Mouse (Mus musculus) thymus, adult 2 months (tissue): ENCODE results near the gene Mfsd8.
"Not testable (repeated sequence)": the region's sequence is repeated elsewhere in the genome, so short reads cannot be mapped to it uniquely, and the experiment has no call there.

Source experiments
- CTCF ChIP-seq: fragments of 200-500 bp; IDR thresholded peaks from 2 replicates; pipeline ENCODE4 v1.5.1; 2012; ENCODE audit warnings: mild to moderate bottlenecking, control low read depth, low read length, moderate library complexity, borderline replicate concordance; ENCODE audit not compliant: control insufficient read depth, poor library complexity, insufficient read depth; ENCODE audit errors: extremely low read depth
- POLR2A ChIP-seq: fragments of 200-500 bp; IDR thresholded peaks from 2 replicates; pipeline ENCODE4 v1.6.1; 2012; ENCODE audit warnings: mild to moderate bottlenecking, low read length, control low read depth, moderate library complexity; ENCODE audit not compliant: control insufficient read depth, poor library complexity, insufficient read depth; ENCODE audit errors: extremely low read depth

DNA sequence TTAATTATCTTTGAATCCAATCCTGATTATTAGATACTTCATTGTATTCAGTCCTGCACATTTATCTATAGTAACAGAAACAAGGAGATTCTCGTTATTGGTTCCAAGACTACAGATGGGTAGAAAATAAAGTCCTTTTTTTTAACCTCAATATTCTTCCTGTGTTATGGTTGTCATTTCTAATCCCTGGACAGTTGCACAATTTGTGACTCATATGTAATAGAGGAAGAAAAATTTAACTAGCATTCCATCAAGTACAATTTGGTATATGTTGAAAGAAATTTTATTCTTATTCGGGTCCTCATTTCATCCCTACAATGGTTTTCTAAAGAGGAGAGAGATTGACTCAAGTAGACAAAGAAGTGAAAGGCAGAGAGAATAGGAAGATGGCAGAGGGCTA lies 1.2 kb upstream of the Mfsd8 start:
- not testable (repeated sequence) for TF ChIP-seq CTCF, POLR2A
